Mouse (Mus musculus): ENCODE data around the gene 9130213A22Rik.

GRCm38 (mm10) chr11:69117737-69118695 is 4.4 kb downstream of the 9130213A22Rik start:
- TF ChIP-seq GATA1 (IDR thresholded peaks at IDR 0.05; ENCODE audit: low read length) (no peak), TAL1 (IDR thresholded peaks at IDR 0.05; ENCODE audit: low read length) (no peak)
